16 mouse cellular contexts compared by ENCODE assay signal in the genomic region with DNA sequence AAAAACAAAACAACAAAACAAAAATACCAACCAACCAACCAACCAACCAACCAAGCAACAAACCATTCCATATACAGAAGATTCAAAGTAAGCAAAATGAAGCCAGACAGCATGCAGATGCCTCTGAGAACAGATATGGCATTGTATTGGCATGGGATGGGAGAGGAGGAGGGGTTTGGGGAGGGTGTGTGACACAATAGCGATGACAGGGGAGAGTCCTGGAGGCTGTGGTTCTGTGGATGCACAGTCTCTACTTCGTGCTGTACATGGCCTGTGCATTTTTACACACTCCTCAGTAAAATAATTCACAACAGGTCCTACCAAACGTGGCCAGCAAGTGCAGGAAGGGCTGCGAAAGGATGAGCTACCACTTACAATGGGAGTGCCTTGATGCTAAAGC.
DNase-seq lines count a peak whose midpoint lies in the region; ATAC-seq lines count a peak whose summit lies in the region.
"Had no signal": no experiment of that assay in that cellular context is flagged by ENCODE, and none has a peak within 500 bp of the region (broad histone marks: within the 10 kb centered on the region; RNA-seq: fewer than 3 reads in every experiment).

No protein-coding gene starts in this region.

- peaks cover 23% of the 10 kb centered on the region for H3K4me1 ChIP-seq in forebrain, embryonic 12.5 days
- peaks cover 22% of the 10 kb centered on the region for H3K4me1 ChIP-seq in neural tube, embryonic 13.5 days (replicated peaks)
- H3K4me1 ChIP-seq: limb, embryonic 13.5 days had no signal

- DNase-seq in layer of hippocampus, adult 9-11 months, result peak; percentile 63
- no peak for DNase-seq in layer of hippocampus, postnatal 14 days (ENCODE audit: low spot score in 2 of 2)
- DNase-seq in brain, adult 2 months (ENCODE audit: low read depth, low spot score), result peak; percentile 83
- DNase-seq in urinary bladder, postnatal 36 days (ENCODE audit: low spot score in 2 of 2), result no peak
- DNase-seq in cerebellum, postnatal 10 days, result no peak
- DNase-seq: cerebellum, adult 11 months; heart, adult 11 months; liver, postnatal 0 days; lung, postnatal 36 days; spleen, adult 18-20 months had no signal

- H3K4me2 ChIP-seq in forebrain, embryonic 12.5 days, result no peak overlapping the region
- H3K4me2 ChIP-seq in neural tube, embryonic 13.5 days, result no peak overlapping the region
- H3K4me2 ChIP-seq: heart, embryonic 15.5 days; limb, embryonic 13.5 days had no signal

- peak overlapping the region; percentile 47; the same call in 1 of the 2 replicates for H3K27ac ChIP-seq in forebrain, embryonic 12.5 days
- H3K27ac ChIP-seq in neural tube, embryonic 13.5 days (replicated peaks), result peak overlapping the region; percentile 53; the same call in 1 of the 2 replicates
- H3K27ac ChIP-seq: heart, embryonic 15.5 days; left cerebral cortex, adult 2 months; limb, embryonic 13.5 days had no signal

- H3K27me3 ChIP-seq in forebrain, embryonic 12.5 days, result no peaks in the 10 kb centered on the region
- H3K27me3 ChIP-seq in neural tube, embryonic 13.5 days, result no peaks in the 10 kb centered on the region
- H3K27me3 ChIP-seq: heart, embryonic 15.5 days; limb, embryonic 13.5 days had no signal

- WGBS in forebrain, embryonic 12.5 days, result 26% methylated on average over 4 of the region's 4 CpGs
- WGBS in neural tube, embryonic 13.5 days, result 36% methylated on average over 4 of the region's 4 CpGs

- no peak overlapping the region for H3K9ac ChIP-seq in forebrain, embryonic 12.5 days
- H3K9ac ChIP-seq in neural tube, embryonic 13.5 days, result 0 out of 2 replicates have a peak overlapping the region, but pooled peaks have one; percentile 3
- H3K9ac ChIP-seq: heart, embryonic 15.5 days; limb, embryonic 13.5 days; liver, postnatal 0 days had no signal

- 0 out of 2 replicates have a peak, but pooled peaks cover 5% of the 10 kb centered on the region for H3K36me3 ChIP-seq in forebrain, embryonic 12.5 days (replicated peaks)
- no peaks in the 10 kb centered on the region for H3K36me3 ChIP-seq in neural tube, embryonic 13.5 days
- H3K36me3 ChIP-seq: heart, embryonic 15.5 days; limb, embryonic 13.5 days had no signal

- H3K4me3 ChIP-seq in forebrain, embryonic 12.5 days (replicated peaks), result no peak overlapping the region
- H3K4me3 ChIP-seq in neural tube, embryonic 13.5 days, result no peak overlapping the region
- H3K4me3 ChIP-seq: erythroblast, embryonic 14.5 days; heart, embryonic 15.5 days; left cerebral cortex, adult 2 months; limb, embryonic 13.5 days had no signal

- no peaks in the 10 kb centered on the region for H3K9me3 ChIP-seq in forebrain, embryonic 12.5 days
- no peaks in the 10 kb centered on the region for H3K9me3 ChIP-seq in neural tube, embryonic 13.5 days
- H3K9me3 ChIP-seq: heart, embryonic 15.5 days; limb, embryonic 13.5 days had no signal

- ATAC-seq in forebrain, embryonic 12.5 days (ENCODE audit: low FRiP score), result peak; percentile 40; the same call in 1 of the 2 replicates
- peak; percentile 42 for ATAC-seq in neural tube, embryonic 13.5 days (ENCODE audit: low read depth)
- ATAC-seq: liver, postnatal 0 days had no signal

Comparison
In these comparisons a context has a peak if more than half of its experiments do, and no peak if none do; other contexts are left out.
1. DNase-seq: peak in layer of hippocampus, adult 9-11 months (single experiment) and brain, adult 2 months (single experiment); none in layer of hippocampus, postnatal 14 days (0 of 2), urinary bladder, postnatal 36 days (0 of 2) and cerebellum, postnatal 10 days (0 of 2).